Mouse (Mus musculus) erythroblast, embryonic 14.5 days (primary cell): ENCODE data around the gene Gpr31b.
"Not testable (repeated sequence)": the region's sequence is repeated elsewhere in the genome, so short reads cannot be mapped to it uniquely, and the experiment has no call there.

Source experiments
- GATA1 ChIP-seq: IDR thresholded peaks from 2 replicates; pipeline ENCODE4 v1.6.1; 2012; ENCODE audit warnings: low read length, inconsistent platforms, mixed read lengths
- TAL1 ChIP-seq: IDR thresholded peaks from 3 replicates; pipeline ENCODE4 v1.6.1; 2012; ENCODE audit warnings: low read length, inconsistent platforms, mixed read lengths

GRCm38 (mm10) chr17:13092100-13092764 lies 40.1 kb upstream of the Gpr31b start:
- not testable (repeated sequence) for TF ChIP-seq GATA1, TAL1
